Mouse (Mus musculus) liver, postnatal 0 days (tissue): ENCODE measurements at regions not wholly inside any gene's neighbourhood (a gene's known extent, or its start where the extent isn't known, plus 50 kb on each side); places are given as distances from the start of the nearest gene placed in this dataset.

Source experiments
- ATAC-seq: fragments of 200-750 bp; cut with Nextera tagmentation; 2 replicates; pipeline ENCODE4 v1.8.0; 2017; ENCODE audit warnings: mild to moderate bottlenecking, moderate library complexity
- DNase-seq: peaks from one replicate; pipeline ENCODE4 v3.0.0-alpha.2; 2016
- H3K27ac ChIP-seq: fragments of 300-500 bp; sonication (generic); 2 replicates; pipeline ENCODE4 v1.5.1; 2014; ENCODE audit warnings: antibody characterized with exemption, moderate library complexity, mild to moderate bottlenecking, low read depth
- H3K27me3 ChIP-seq: fragments of 300-500 bp; sonication (generic); 2 replicates; pipeline ENCODE4 v1.6.1; 2014; ENCODE audit warnings: low read length, control low read depth, mixed read lengths; ENCODE audit not compliant: insufficient read depth
- H3K36me3 ChIP-seq: fragments of 300-500 bp; sonication (generic); replicated peaks from 2 replicates; pipeline ENCODE4 v1.6.1; 2014; ENCODE audit warnings: mild to moderate bottlenecking, control low read depth, low read length, moderate library complexity, mixed read lengths; ENCODE audit not compliant: insufficient read depth
- H3K4me1 ChIP-seq: fragments of 300-500 bp; sonication (generic); 2 replicates; pipeline ENCODE4 v1.6.1; 2014; ENCODE audit warnings: antibody characterized with exemption, mild to moderate bottlenecking, control low read depth; ENCODE audit not compliant: insufficient read depth
- H3K4me2 ChIP-seq: fragments of 300-500 bp; sonication (generic); 2 replicates; pipeline ENCODE4 v1.6.1; 2014; ENCODE audit warnings: low read depth, mild to moderate bottlenecking, low read length, moderate library complexity, mixed read lengths
- H3K4me3 ChIP-seq: fragments of 300-500 bp; sonication (generic); 2 replicates; pipeline ENCODE4 v1.5.1; 2014; ENCODE audit warnings: low read depth, low read length
- H3K9ac ChIP-seq: fragments of 300-500 bp; sonication (generic); replicated peaks from 2 replicates; pipeline ENCODE4 v1.6.1; 2014; ENCODE audit warnings: mild to moderate bottlenecking, moderate library complexity
- H3K9me3 ChIP-seq: fragments of 300-500 bp; sonication (generic); 2 replicates; pipeline ENCODE4 v1.6.1; 2016; ENCODE audit warnings: mild to moderate bottlenecking, control low read depth, low read length, mixed read lengths
- CTCF ChIP-seq: sonication (generic); IDR thresholded peaks from 2 replicates; pipeline ENCODE4 v1.5.1; 2016; ENCODE audit warnings: antibody characterized with exemption, low read depth
- EP300 ChIP-seq: IDR thresholded peaks from 2 replicates; pipeline ENCODE4 v1.6.1; 2016; ENCODE audit warnings: antibody characterized with exemption, low read depth, mild to moderate bottlenecking
- WGBS: fragments of 180-500 bp; shearing (Covaris S2); extraction: QIAGEN DNeasy Blood & Tissue Kit; methylation state at CpG from one replicate; pipeline ENCODE4 v1.1.7; 2014; ENCODE audit not compliant: insufficient replicate concordance; 5-methylcytosine and 5-hydroxymethylcytosine counted together

GRCm38 (mm10) chr19:52788802-52789201 lies 251.2 kb downstream of the Xpnpep1 start:
- H3K4me2 ChIP-seq = no peak overlapping the region
- no peak overlapping the region for H3K4me3 ChIP-seq
- H3K4me1 ChIP-seq = no peaks in the 10 kb centered on the region
- no peaks in the 10 kb centered on the region for H3K27me3 ChIP-seq
- TF ChIP-seq EP300 = no peak
- TF ChIP-seq CTCF = no peak
- ATAC-seq = no peak
- H3K27ac ChIP-seq = no peak overlapping the region
- H3K9me3 ChIP-seq = no peaks in the 10 kb centered on the region
- DNase-seq = no peak
- no peak overlapping the region for H3K9ac ChIP-seq
- H3K36me3 ChIP-seq = no peaks in the 10 kb centered on the region
- WGBS = 82% methylated on average over 3 of the region's 3 CpGs

- ATAC-seq = no peak
- Histone ChIP-seq H3K27ac (no peak overlapping the region), H3K9me3 (no peaks in the 10 kb centered on the region), H3K4me1 (no peaks in the 10 kb centered on the region), H3K36me3 (no peaks in the 10 kb centered on the region), H3K27me3 (no peaks in the 10 kb centered on the region), H3K9ac (no peak overlapping the region), H3K4me3 (no peak overlapping the region), H3K4me2 (no peak overlapping the region)
- DNase-seq = no peak
- TF ChIP-seq EP300 (no peak), CTCF (no peak)
- WGBS = 59% methylated on average over 4 of the region's 4 CpGs
Measured at GRCm38 (mm10) chr19:52768761-52769388, 271.1 kb downstream of the Xpnpep1 start.

GRCm38 (mm10) chr19:52768117-52768516 lies 271.9 kb downstream of the Xpnpep1 start:
- no peaks in the 10 kb centered on the region for H3K36me3 ChIP-seq
- no peak overlapping the region for H3K27ac ChIP-seq
- H3K9ac ChIP-seq = no peak overlapping the region
- no peaks in the 10 kb centered on the region for H3K4me1 ChIP-seq
- no peak for TF ChIP-seq CTCF
- TF ChIP-seq EP300 = no peak
- H3K4me2 ChIP-seq = no peak overlapping the region
- DNase-seq (no peak), ATAC-seq (no peak)
- H3K27me3 ChIP-seq = no peaks in the 10 kb centered on the region
- H3K9me3 ChIP-seq = no peaks in the 10 kb centered on the region
- H3K4me3 ChIP-seq = no peak overlapping the region
- WGBS = 71% methylated on average over 5 of the region's 5 CpGs

DNA sequence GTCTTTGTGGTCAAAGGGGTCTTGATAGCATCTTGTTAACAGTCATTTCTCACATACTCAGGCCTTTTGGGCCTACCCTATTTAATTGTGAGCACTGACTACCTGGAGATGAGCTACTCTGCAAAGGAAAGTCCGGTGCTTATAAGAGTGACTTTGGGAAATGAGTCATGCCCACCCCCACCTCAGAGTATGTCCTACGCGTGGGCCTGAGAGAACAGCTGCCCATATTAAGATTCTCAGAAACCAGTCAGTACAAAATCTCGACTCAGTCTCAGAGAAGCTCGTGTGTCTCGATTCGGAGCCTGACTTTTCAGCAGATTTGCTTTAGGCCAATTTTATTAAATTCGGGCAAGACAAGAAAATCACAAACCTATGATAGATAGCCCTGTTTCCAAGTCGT lies 301.1 kb downstream of the Xpnpep1 start:
- Histone ChIP-seq H3K36me3 (no peaks in the 10 kb centered on the region), H3K4me1 (no peaks in the 10 kb centered on the region), H3K9me3 (no peaks in the 10 kb centered on the region), H3K27ac (no peak overlapping the region), H3K27me3 (no peaks in the 10 kb centered on the region), H3K4me2 (no peak overlapping the region), H3K9ac (no peak overlapping the region), H3K4me3 (no peak overlapping the region)
- TF ChIP-seq CTCF (no peak), EP300 (no peak)
- no peak for DNase-seq
- no peak for ATAC-seq
- 75% methylated on average over 9 of the region's 9 CpGs for WGBS

GRCm38 (mm10) chr19:52721776-52722175 lies 318.2 kb downstream of the Xpnpep1 start:
- DNase-seq (no peak), ATAC-seq (no peak)
- TF ChIP-seq EP300 (no peak), CTCF (no peak; the same call in 1 of the 2 replicates)
- H3K27me3 ChIP-seq = no peaks in the 10 kb centered on the region
- H3K27ac ChIP-seq = no peak overlapping the region
- H3K4me1 ChIP-seq = no peaks in the 10 kb centered on the region
- H3K36me3 ChIP-seq = no peaks in the 10 kb centered on the region
- 13% methylated on average over 1 of the region's 1 CpGs for whole genome bisulfite sequencing
- no peak overlapping the region for H3K4me3 ChIP-seq
- H3K9me3 ChIP-seq = no peaks in the 10 kb centered on the region
- H3K9ac ChIP-seq = no peak overlapping the region
- no peak overlapping the region for H3K4me2 ChIP-seq

- H3K4me3 ChIP-seq = no peak overlapping the region
- no peak overlapping the region for H3K9ac ChIP-seq
- no peak for ATAC-seq
- no peaks in the 10 kb centered on the region for H3K4me1 ChIP-seq
- H3K9me3 ChIP-seq = no peaks in the 10 kb centered on the region
- H3K27ac ChIP-seq = no peak overlapping the region
- no peaks in the 10 kb centered on the region for H3K36me3 ChIP-seq
- 64% methylated on average over 5 of the region's 5 CpGs for WGBS
- DNase-seq = no peak
- H3K4me2 ChIP-seq = no peak overlapping the region
- no peak for TF ChIP-seq CTCF
- no peak for TF ChIP-seq EP300
- H3K27me3 ChIP-seq = no peaks in the 10 kb centered on the region
Measured at GRCm38 (mm10) chr19:52715359-52715758, 324.7 kb downstream of the Xpnpep1 start.

DNA sequence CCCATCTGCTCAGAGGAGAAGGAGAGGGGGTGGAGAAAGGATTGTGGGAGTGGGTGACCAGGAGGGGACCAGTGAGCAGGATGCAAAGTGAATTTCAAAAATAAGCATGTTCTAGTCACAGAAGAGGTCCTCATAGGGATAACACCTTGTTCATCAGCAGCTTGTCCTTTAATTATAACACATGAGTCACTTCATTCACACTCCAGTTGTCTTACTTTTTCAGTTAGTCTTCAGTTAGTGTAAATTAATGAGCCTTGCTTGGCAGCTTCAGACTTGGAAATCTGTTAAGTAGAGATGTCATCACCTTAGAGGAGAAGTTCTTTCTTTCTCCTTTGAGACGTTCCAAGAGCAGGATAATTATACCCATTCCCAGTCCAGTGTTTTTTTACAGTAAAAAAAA lies 332.3 kb downstream of the Xpnpep1 start:
- Histone ChIP-seq H3K9ac (no peak overlapping the region), H3K27me3 (no peaks in the 10 kb centered on the region), H3K27ac (no peak overlapping the region), H3K4me3 (no peak overlapping the region), H3K4me2 (no peak overlapping the region), H3K9me3 (no peaks in the 10 kb centered on the region), H3K4me1 (no peaks in the 10 kb centered on the region), H3K36me3 (no peaks in the 10 kb centered on the region)
- ATAC-seq = no peak
- WGBS = 79% methylated on average over 1 of the region's 1 CpGs
- no peak for DNase-seq
- TF ChIP-seq CTCF = no peak
- TF ChIP-seq EP300 = no peak
